Mouse (Mus musculus) embryonic facial prominence, embryonic 14.5 days (tissue): ENCODE measurements around the gene Mrpl20. TPM values are rescaled to one million over a fixed set of nuclear protein-coding genes. Genes with fewer than 3 reads are reported as not detected.

Experiments used
- ATAC-seq: fragments of 200-750 bp; cut with Nextera tagmentation; 2 replicates; pipeline ENCODE4 v1.8.0; 2017; ENCODE audit warnings: low read depth, moderate number of reproducible peaks, moderate TSS enrichment
- DNase-seq: peaks from one replicate; pipeline ENCODE4 v3.0.0-alpha.2; 2015; ENCODE audit warnings: low spot score
- H3K27ac ChIP-seq: fragments of 300-500 bp; sonication (generic); replicated peaks from 2 replicates; pipeline ENCODE4 v1.5.1; 2014; ENCODE audit warnings: low read depth, mild to moderate bottlenecking, low read length, moderate library complexity
- H3K27me3 ChIP-seq: fragments of 300-500 bp; sonication (generic); replicated peaks from 2 replicates; pipeline ENCODE4 v1.6.1; 2014; ENCODE audit warnings: low read length; ENCODE audit not compliant: control insufficient read depth, insufficient read depth
- H3K36me3 ChIP-seq: fragments of 300-500 bp; sonication (generic); 2 replicates; pipeline ENCODE4 v1.6.1; 2014; ENCODE audit warnings: low read length, mixed read lengths; ENCODE audit not compliant: control insufficient read depth, insufficient read depth
- H3K4me1 ChIP-seq: fragments of 300-500 bp; sonication (generic); 2 replicates; pipeline ENCODE4 v1.6.1; 2014; ENCODE audit warnings: antibody characterized with exemption, low read length; ENCODE audit not compliant: control insufficient read depth, insufficient read depth
- H3K4me2 ChIP-seq: fragments of 300-500 bp; sonication (generic); 2 replicates; pipeline ENCODE4 v1.6.1; 2014; ENCODE audit warnings: low read depth, mild to moderate bottlenecking, low read length, moderate library complexity, mixed read lengths
- H3K4me3 ChIP-seq: fragments of 300-500 bp; sonication (generic); 2 replicates; pipeline ENCODE4 v1.5.1; 2014; ENCODE audit warnings: low read depth, mild to moderate bottlenecking, low read length
- H3K9ac ChIP-seq: fragments of 300-500 bp; sonication (generic); 2 replicates; pipeline ENCODE4 v1.6.1; 2014; ENCODE audit warnings: low read depth, mild to moderate bottlenecking, low read length, moderate library complexity, mixed read lengths
- H3K9me3 ChIP-seq: fragments of 300-500 bp; sonication (generic); 2 replicates; pipeline ENCODE4 v1.6.1; 2016; ENCODE audit warnings: low read length; ENCODE audit not compliant: control insufficient read depth
- WGBS: fragments of 180-500 bp; shearing (Covaris S2); extraction: QIAGEN DNeasy Blood & Tissue Kit; methylation state at CpG from one replicate; pipeline ENCODE4 v1.1.7; 2014; 5-methylcytosine and 5-hydroxymethylcytosine counted together
- polyA plus RNA-seq: library from polyadenylated mRNA; unstranded; fragments of >200 nt; fragmentation: Nextera tagmentation; extraction: Ambion mirVana; gene quantifications from 2 replicates; pipeline ENCODE4 v1.2.1, GENCODE M21; 2014

The Mrpl20 gene
- polyA plus RNA-seq, 1 experiment from 2014 or later = 219 TPM

GRCm38 (mm10) chr4:155776704-155777335 lies 25.9 kb upstream of the Mrpl20 start:
- H3K27ac ChIP-seq = no peak overlapping the region
- no peak overlapping the region for H3K9ac ChIP-seq
- DNase-seq (no peak), ATAC-seq (no peak)
- no peak overlapping the region for H3K4me2 ChIP-seq
- no peaks in the 10 kb centered on the region for H3K9me3 ChIP-seq
- WGBS = 27% methylated on average over 2 of the region's 2 CpGs
- H3K27me3 ChIP-seq = no peaks in the 10 kb centered on the region
- no peaks in the 10 kb centered on the region for H3K36me3 ChIP-seq
- H3K4me3 ChIP-seq = no peak overlapping the region
- H3K4me1 ChIP-seq = peaks cover 17% of the 10 kb centered on the region

- peaks cover 17% of the 10 kb centered on the region for H3K4me1 ChIP-seq
- no peak for ATAC-seq
- H3K27ac ChIP-seq = no peak overlapping the region
- no peak overlapping the region for H3K4me3 ChIP-seq
- 80% methylated on average over 2 of the region's 2 CpGs for WGBS
- no peaks in the 10 kb centered on the region for H3K36me3 ChIP-seq
- H3K9ac ChIP-seq = no peak overlapping the region
- H3K9me3 ChIP-seq = no peaks in the 10 kb centered on the region
- no peaks in the 10 kb centered on the region for H3K27me3 ChIP-seq
- no peak overlapping the region for H3K4me2 ChIP-seq
- DNase-seq = no peak
Observed at GRCm38 (mm10) chr4:155777816-155778215, 24.9 kb upstream of the Mrpl20 start.

- 73% methylated on average over 4 of the region's 4 CpGs for WGBS
- Histone ChIP-seq H3K36me3 (no peaks in the 10 kb centered on the region), H3K4me2 (no peak overlapping the region), H3K9ac (no peak overlapping the region), H3K4me3 (no peak overlapping the region), H3K27me3 (no peaks in the 10 kb centered on the region), H3K4me1 (peaks cover 18% of the 10 kb centered on the region), H3K9me3 (no peaks in the 10 kb centered on the region), H3K27ac (no peak overlapping the region)
- no peak for DNase-seq
- ATAC-seq = no peak
Observed at GRCm38 (mm10) chr4:155779498-155779897, 23.2 kb upstream of the Mrpl20 start.

GRCm38 (mm10) chr4:155780895-155781294 lies 21.8 kb upstream of the Mrpl20 start:
- DNase-seq = peak; percentile 86
- no peaks in the 10 kb centered on the region for H3K36me3 ChIP-seq
- ATAC-seq = peak; percentile 81
- 23% methylated on average over 6 of the region's 6 CpGs for WGBS
- H3K4me3 ChIP-seq = no peak overlapping the region
- peaks cover 6% of the 10 kb centered on the region; the same call in 1 of the 2 replicates for H3K4me1 ChIP-seq
- H3K27me3 ChIP-seq = no peaks in the 10 kb centered on the region
- H3K9me3 ChIP-seq = no peaks in the 10 kb centered on the region
- H3K27ac ChIP-seq = peak overlapping the region; percentile 58; the same call in 1 of the 2 replicates
- H3K4me2 ChIP-seq = no peak overlapping the region
- no peak overlapping the region for H3K9ac ChIP-seq

GRCm38 (mm10) chr4:155783486-155784080 lies 19.1 kb upstream of the Mrpl20 start:
- peak overlapping the region; percentile 90 for H3K9ac ChIP-seq
- DNase-seq = no peak
- peaks cover 6% of the 10 kb centered on the region; the same call in 1 of the 2 replicates for H3K4me1 ChIP-seq
- peak overlapping the region; percentile 68 for H3K4me3 ChIP-seq
- H3K27ac ChIP-seq = peak overlapping the region; percentile 82; the same call in 1 of the 2 replicates
- WGBS = 40% methylated on average over 16 of the region's 16 CpGs
- H3K27me3 ChIP-seq = no peaks in the 10 kb centered on the region
- H3K36me3 ChIP-seq = no peaks in the 10 kb centered on the region
- peak overlapping the region; percentile 81 for H3K4me2 ChIP-seq
- H3K9me3 ChIP-seq = no peaks in the 10 kb centered on the region
- no peak for ATAC-seq

GRCm38 (mm10) chr4:155784081-155784701 lies 18.5 kb upstream of the Mrpl20 start:
- WGBS = 0% methylated on average over 51 of the region's 52 CpGs
- Histone ChIP-seq H3K36me3 (no peaks in the 10 kb centered on the region), H3K27ac (peak overlapping the region; percentile 82), H3K9ac (peak overlapping the region; percentile 90), H3K27me3 (no peaks in the 10 kb centered on the region), H3K4me1 (peaks cover 6% of the 10 kb centered on the region; the same call in 1 of the 2 replicates), H3K4me2 (peak overlapping the region; percentile 81), H3K9me3 (no peaks in the 10 kb centered on the region), H3K4me3 (peak overlapping the region; percentile 68)
- DNase-seq = peak; percentile 92
- peak; percentile 81 for ATAC-seq

GRCm38 (mm10) chr4:155785246-155785645 lies 17.4 kb upstream of the Mrpl20 start:
- DNase-seq (no peak), ATAC-seq (no peak)
- WGBS = 75% methylated on average over 7 of the region's 10 CpGs
- peaks cover 6% of the 10 kb centered on the region; the same call in 1 of the 2 replicates for H3K4me1 ChIP-seq
- H3K4me2 ChIP-seq = no peak overlapping the region
- H3K27ac ChIP-seq = no peak overlapping the region
- H3K36me3 ChIP-seq = no peaks in the 10 kb centered on the region
- H3K9me3 ChIP-seq = no peaks in the 10 kb centered on the region
- H3K27me3 ChIP-seq = no peaks in the 10 kb centered on the region
- H3K4me3 ChIP-seq = no peak overlapping the region
- no peak overlapping the region for H3K9ac ChIP-seq

GRCm38 (mm10) chr4:155785819-155786218 lies 16.9 kb upstream of the Mrpl20 start, which contains the start of gene Tmem88b:
Gene Tmem88b (minus strand): TSS chr4:155785874.
- Histone ChIP-seq H3K27ac (0 out of 2 replicates have a peak within 1 kb of the TSS, but pooled peaks have one; percentile 82), H3K4me2 (peak within 1 kb of the TSS; percentile 81), H3K36me3 (no peaks in the 10 kb centered on the region), H3K27me3 (no peaks in the 10 kb centered on the region), H3K4me1 (peaks cover 6% of the 10 kb centered on the region; the same call in 1 of the 2 replicates), H3K9me3 (no peaks in the 10 kb centered on the region), H3K4me3 (peak within 1 kb of the TSS; percentile 68), H3K9ac (peak within 1 kb of the TSS; percentile 90)
- 56% methylated on average over 5 of the region's 5 CpGs for WGBS
- no peak for DNase-seq
- ATAC-seq = no peak
